Mouse (Mus musculus): ENCODE results near the gene Tmem176a.
A peak's percentile ranks its signal among the peaks of the same experiment; 100 is the strongest.
"Not testable (repeated sequence)": the region's sequence is repeated elsewhere in the genome, so short reads cannot be mapped to it uniquely, and the experiment has no call there.

Gene Tmem176a

DNA sequence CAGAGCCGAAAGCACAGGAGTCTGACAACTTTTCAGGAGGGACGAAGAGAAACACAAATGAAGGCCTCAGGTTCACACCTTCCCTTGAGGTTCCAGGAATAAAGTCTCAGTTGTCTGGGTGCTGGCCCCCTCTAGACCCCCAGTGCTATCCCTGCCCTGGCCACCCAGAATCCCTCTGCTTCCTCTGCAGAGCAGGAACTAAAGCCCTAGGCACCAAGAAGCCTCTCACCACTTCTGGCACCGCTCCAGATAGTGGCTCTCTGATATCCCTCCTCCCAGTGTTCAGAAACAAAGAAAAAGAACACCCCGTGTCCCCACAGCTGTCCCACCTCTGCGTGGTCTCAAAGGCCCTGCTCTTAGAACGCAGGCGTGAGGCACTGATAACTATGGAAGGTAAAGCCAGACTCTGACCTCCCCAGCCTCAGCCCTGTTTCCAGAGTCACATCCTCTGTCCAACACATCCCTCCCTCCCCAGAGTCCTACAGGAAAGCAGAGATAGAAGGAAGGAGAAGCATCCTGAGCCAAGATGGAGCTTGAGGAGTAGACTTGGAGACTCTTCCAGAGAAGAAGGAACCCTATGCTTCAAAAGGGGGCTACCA is at the start of gene Tmem176a:
Gene Tmem176a (plus strand): TSS at position 549 of the 599 bp plus-strand sequence.
- DNase-seq, result no peak

- peak; percentile 20 to 22 for DNase-seq
These were observed 38.8 kb upstream of the Tmem176a start for GRCm38 (mm10) chr6:48801897-48802296.

- DNase-seq, result no peak
These were observed 37.2 kb upstream of the Tmem176a start for GRCm38 (mm10) chr6:48803406-48804051.

DNA sequence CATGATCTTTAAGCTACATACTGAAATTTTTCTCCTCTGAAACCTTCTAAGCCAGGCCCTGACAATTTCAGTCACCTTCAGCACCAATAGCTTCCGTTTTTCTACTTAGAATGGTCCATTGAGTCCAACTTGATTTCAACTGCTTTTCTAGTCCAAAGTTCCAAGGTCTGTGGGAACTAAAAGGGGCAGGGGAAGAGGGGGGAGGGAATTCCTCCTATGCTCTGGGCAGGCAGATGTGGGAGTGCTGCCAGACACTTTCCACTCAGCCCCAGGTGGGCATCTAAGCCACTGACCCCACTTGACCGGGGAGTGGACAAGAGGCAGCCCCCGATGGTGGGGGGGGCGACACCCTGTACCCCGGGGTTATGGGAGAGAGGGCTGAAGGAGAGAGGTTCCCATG is 36.4 kb upstream of the Tmem176a start:
- DNase-seq, result no peak

GRCm38 (mm10) chr6:48806746-48807145 is 34.0 kb upstream of the Tmem176a start:
- DNase-seq, result no peak

DNA sequence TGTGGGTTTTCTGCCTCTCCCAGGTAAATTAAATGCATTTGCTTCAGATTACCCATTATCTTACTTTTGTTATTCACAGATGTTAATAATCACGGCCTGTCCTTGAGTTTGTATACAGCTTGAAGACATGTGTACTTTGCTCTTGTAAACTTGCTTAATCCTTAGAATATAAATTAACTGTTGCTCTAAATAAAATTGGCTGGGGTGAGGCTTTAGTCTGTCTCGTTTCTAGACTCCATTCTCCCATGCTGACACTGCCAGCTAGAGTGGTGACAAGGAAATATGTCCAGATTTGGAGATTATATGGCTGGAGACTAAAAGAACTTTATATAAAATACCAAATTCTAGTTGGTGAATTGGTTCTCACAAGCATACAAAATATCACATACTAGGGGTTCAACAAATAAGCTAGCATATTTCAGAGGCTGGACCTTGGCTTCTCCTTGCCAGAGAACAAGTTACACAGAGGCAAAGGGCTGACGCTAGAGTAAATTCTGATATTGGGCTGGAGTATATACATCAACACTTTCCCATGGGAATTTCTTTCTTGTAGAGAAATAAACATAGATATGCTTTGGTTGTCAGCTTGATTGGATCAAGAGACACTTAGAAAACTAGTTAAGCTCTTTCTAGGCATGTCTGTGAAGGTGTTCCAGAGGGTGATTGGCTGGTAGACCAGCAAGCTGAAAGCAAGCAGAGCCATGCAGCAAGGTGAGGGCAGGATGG is 31.1 kb upstream of the Tmem176a start:
- DNase-seq, result no peak

- peak; percentile 20 to 32 for DNase-seq
These were observed 25.7 kb upstream of the Tmem176a start for GRCm38 (mm10) chr6:48815013-48815412.

DNA sequence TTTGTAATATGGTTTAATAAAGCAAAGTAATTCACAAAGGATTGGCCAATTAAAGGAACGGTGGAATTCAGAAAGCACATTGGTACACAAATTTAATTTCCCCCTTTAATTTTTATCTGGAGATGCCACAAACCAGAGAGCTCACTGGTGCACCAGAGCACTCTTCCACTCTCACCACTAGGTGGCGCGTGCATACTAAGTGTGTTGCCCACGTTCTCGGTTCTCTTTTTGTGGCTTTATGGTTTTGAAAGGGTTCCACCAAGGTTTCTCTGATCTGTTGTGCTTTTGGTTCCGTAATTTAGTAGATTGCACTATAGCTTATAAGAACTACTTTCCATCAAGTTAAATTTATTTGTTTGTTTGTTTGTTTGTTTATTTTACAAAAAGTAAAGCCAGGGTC is 22.9 kb upstream of the Tmem176a start:
- peak; percentile 82 to 85 for DNase-seq

- DNase-seq, result not testable (repeated sequence)
These were observed 18.5 kb upstream of the Tmem176a start for GRCm38 (mm10) chr6:48821991-48822785.

GRCm38 (mm10) chr6:48825016-48825415 is 15.7 kb upstream of the Tmem176a start:
- no peak for DNase-seq

DNA sequence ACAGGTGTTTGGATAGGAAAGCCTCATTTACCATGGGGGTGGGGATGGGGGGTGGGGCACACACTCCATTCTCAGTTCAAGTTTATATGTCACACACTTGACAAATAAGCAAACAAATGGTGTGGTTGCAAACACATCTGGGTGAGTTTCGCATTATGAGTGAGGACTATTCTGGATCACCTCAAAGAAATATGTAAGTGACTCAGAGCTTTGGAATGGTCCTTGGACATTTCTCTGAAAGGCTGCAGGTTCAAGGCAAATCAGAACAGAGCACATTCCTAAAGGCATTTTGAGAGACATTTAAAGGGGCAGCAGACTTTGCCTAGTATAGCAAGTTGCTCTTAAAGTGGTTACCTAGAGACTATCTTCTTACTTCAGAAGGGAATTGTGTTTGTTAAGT is 11.7 kb upstream of the Tmem176a start:
- no peak for DNase-seq

DNA sequence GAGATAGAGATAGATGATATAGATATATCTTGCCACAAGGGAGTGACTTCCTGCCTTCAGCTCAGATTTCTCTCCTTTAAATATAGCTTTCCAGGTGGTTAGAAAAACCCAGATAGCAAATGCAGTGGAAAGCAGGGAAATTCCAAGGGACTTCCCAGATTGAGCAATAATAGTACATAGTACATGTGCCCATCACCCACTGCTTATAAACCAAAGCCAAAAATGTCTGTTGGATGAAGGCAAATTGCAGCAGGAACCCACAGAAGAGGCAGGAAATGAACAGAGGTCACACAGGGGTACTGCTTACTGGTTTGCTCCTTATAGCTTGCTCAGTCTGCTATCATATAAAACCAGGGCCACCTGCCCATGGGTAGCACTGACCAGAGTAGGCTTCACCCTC is 11.1 kb upstream of the Tmem176a start:
- no peak for DNase-seq

- DNase-seq, result no peak
These were observed 10.5 kb upstream of the Tmem176a start for GRCm38 (mm10) chr6:48830241-48830640.

- no peak for DNase-seq
These were observed 9.6 kb upstream of the Tmem176a start for GRCm38 (mm10) chr6:48831141-48831540.

DNA sequence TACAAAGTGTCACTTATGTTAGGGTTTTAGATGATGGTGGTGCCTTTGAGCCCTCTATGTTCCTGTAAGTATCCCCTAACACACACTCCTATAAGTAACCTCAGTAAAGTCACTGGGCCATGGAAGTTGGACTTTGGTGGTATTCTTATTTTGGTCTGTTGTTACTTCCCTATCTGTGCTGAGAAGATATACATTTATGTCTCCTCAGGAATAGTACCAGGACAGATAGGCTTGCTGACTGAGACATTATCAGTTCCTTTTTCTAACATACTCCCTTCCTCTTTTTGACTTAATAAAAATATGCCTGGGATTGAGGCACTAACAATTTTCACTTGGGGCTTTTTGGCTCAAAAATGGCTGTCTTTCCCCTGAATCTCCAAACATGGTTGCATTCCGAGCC is 8.3 kb upstream of the Tmem176a start:
- DNase-seq, result no peak

- no peak for DNase-seq
These were observed 7.2 kb upstream of the Tmem176a start for GRCm38 (mm10) chr6:48833515-48833914.

- DNase-seq, result no peak
These were observed 5.5 kb upstream of the Tmem176a start for GRCm38 (mm10) chr6:48835241-48835640.

- no peak for DNase-seq
These were observed 4.6 kb upstream of the Tmem176a start for GRCm38 (mm10) chr6:48836146-48836545.

- DNase-seq, result no peak
These were observed 3.2 kb upstream of the Tmem176a start for GRCm38 (mm10) chr6:48837516-48837915.

DNA sequence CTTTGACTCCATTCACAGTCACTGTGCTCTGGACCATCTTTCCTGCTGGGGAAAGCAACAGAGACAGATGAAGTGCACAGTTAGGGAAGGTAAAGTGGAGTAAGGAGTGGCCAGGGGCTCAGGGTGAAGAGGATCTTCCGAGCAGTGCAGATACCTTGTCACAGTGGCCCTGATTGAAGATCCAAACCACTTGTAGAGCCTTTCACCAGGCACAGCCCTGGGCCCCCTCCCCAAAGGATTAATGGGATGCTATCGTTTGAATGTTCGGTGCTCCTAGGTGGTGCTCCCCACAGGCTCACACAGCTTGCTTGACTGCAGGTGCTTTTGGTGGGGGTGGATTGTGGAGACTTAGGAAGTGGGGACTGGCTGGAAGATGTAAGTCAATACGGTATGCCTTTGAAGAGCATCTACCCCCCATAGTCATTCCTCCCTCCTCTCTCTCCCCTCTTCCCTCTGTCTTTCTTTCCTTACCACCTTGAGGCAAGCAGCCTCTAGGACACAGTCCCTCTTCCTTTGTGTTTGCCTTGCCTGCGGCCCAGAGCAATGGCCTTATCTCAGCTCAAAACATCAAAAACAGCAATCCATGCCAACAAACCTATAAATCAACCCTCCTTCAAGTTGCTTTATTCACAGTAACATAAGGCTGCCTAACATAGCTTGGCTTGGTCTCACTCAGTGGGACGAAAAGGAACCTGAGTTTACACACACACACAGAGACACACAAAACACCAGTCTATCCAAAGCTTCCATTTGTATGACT is 2.2 kb upstream of the Tmem176a start:
- no peak for DNase-seq

DNA sequence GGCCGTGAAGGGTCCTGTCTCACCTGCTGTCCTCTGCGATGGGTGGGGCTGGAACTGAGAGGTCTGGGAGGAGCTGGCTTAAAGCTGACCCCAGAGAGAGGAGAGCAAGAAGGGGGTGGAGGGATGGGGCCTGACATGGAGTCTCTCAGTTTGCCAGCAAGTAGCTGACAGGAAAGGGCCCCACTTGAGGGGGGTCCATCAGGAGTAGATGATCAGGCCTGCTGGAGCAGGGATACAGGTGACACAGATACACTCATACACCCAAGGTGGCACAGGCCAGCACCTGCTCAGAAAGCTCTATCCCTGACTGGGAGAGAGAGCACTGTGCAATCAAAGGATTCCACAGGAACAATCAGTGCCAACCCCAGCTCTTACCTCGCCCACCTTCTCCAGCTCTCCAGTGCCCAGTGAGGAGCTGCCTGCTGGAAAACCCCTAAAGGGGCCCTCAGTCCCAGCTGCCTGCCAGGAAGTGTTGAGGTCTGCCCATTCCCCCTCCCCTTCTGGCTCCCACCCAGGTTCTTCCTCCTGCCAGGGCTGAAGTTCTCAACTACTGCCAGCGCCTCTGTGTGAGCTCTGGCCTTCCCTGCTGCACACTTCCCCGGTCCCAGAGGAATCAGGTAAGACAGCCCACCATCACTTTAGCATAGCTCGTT is 380 bp downstream of the Tmem176a start, which contains the start of gene Tmem176b:
Gene Tmem176b (minus strand): TSS at position 524 of the 653 bp plus-strand sequence.
- peak in 1 of 2 experiments; percentile 24 for DNase-seq
